Mouse (Mus musculus): ENCODE data around the gene Mettl17.
"Not testable (repeated sequence)": the region's sequence is repeated elsewhere in the genome, so short reads cannot be mapped to it uniquely, and the experiment has no call there.

The Mettl17 gene

GRCm38 (mm10) chr14:51923492-51923891 is 38.9 kb downstream of the Mettl17 start:
- in situ Hi-C loops (cut with MboI, MseI), result no loop called here

GRCm38 (mm10) chr14:51926930-51927329 is 42.3 kb downstream of the Mettl17 start:
- in situ Hi-C loops (cut with MboI, MseI), result not testable (repeated sequence)

GRCm38 (mm10) chr14:51929309-51929943 is 44.8 kb downstream of the Mettl17 start:
- in situ Hi-C loops (cut with MboI, MseI), result no loop called here

- in situ Hi-C loops (cut with MboI, MseI), result no loop called here
These were observed 45.3 kb downstream of the Mettl17 start for GRCm38 (mm10) chr14:51929968-51930367.

- in situ Hi-C loops (cut with MboI, MseI), result no loop called here
These were observed 46.2 kb downstream of the Mettl17 start for GRCm38 (mm10) chr14:51930824-51931223.

- in situ Hi-C loops (cut with MboI, MseI), result no loop called here
These were observed 47.7 kb downstream of the Mettl17 start for GRCm38 (mm10) chr14:51932092-51933020.

- in situ Hi-C loops (cut with MboI, MseI), result no loop called here
These were observed 54.4 kb downstream of the Mettl17 start for GRCm38 (mm10) chr14:51939005-51939404.

- in situ Hi-C loops (cut with MboI, MseI), result no loop called here
These were observed 56.4 kb downstream of the Mettl17 start for GRCm38 (mm10) chr14:51940944-51941560.

GRCm38 (mm10) chr14:51941577-51941976 is 56.9 kb downstream of the Mettl17 start:
- in situ Hi-C loops (cut with MboI, MseI), result no loop called here

- in situ Hi-C loops (cut with MboI, MseI), result no loop called here
These were observed 57.6 kb downstream of the Mettl17 start for GRCm38 (mm10) chr14:51942236-51942635.
